Mouse (Mus musculus) left cerebral cortex, adult 8-10 months (tissue): ENCODE results near the gene Gm48551. TPM values are rescaled to one million over a fixed set of nuclear protein-coding genes. Genes with fewer than 3 reads are reported as not detected.

Experiments used
- DNase-seq, 2 experiments: peaks; one replicate each; pipeline ENCODE4 v3.0.0; 2022; ENCODE audit warnings: low spot score in 2 of 2
- total RNA-seq, 4 experiments: library from RNA; stranded (reverse); gene quantifications; 2 replicates each; pipeline ENCODE4 v1.2.4; 2022

Gm48551 gene
- total RNA-seq, 4 experiments from 2014 or later = 2.0 to 5.2 (median 4.0) TPM

GRCm38 (mm10) chr10:81416581-81417226, 32.4 kb downstream of the Gm48551 start:
- peak in 1 of 2 experiments; percentile 94 for DNase-seq

- DNase-seq = no peak
These were observed 33.3 kb downstream of the Gm48551 start for GRCm38 (mm10) chr10:81417227-81418215.

GRCm38 (mm10) chr10:81418216-81419070, 34.2 kb downstream of the Gm48551 start:
- DNase-seq = no peak

GRCm38 (mm10) chr10:81419111-81419928, 35.1 kb downstream of the Gm48551 start:
- no peak for DNase-seq

- no peak for DNase-seq
These were observed 36.0 kb downstream of the Gm48551 start for GRCm38 (mm10) chr10:81420191-81420767.

GRCm38 (mm10) chr10:81421041-81421796, 37.0 kb downstream of the Gm48551 start:
- DNase-seq = no peak

GRCm38 (mm10) chr10:81421797-81422100, 37.5 kb downstream of the Gm48551 start:
- DNase-seq = no peak

GRCm38 (mm10) chr10:81422191-81422590, 37.9 kb downstream of the Gm48551 start:
- DNase-seq = no peak

- peak in 1 of 2 experiments; percentile 2 for DNase-seq
These were observed 38.5 kb downstream of the Gm48551 start for GRCm38 (mm10) chr10:81422661-81423217.

- DNase-seq = no peak
These were observed 39.4 kb downstream of the Gm48551 start for GRCm38 (mm10) chr10:81423476-81424245.

GRCm38 (mm10) chr10:81424246-81425051, 40.2 kb downstream of the Gm48551 start:
- DNase-seq = peak in 1 of 2 experiments; percentile 4

- DNase-seq = peak in 1 of 2 experiments; percentile 23
These were observed 41.1 kb downstream of the Gm48551 start for GRCm38 (mm10) chr10:81425236-81425850.

GRCm38 (mm10) chr10:81426081-81426671, 41.9 kb downstream of the Gm48551 start:
- peak in 1 of 2 experiments; percentile 2 for DNase-seq

- DNase-seq = peak; percentile 49 to 51
These were observed 42.6 kb downstream of the Gm48551 start for GRCm38 (mm10) chr10:81426897-81427296.

GRCm38 (mm10) chr10:81427327-81427726, 43.1 kb downstream of the Gm48551 start:
- peak in 1 of 2 experiments; percentile 4 for DNase-seq

GRCm38 (mm10) chr10:81427804-81428506, 43.7 kb downstream of the Gm48551 start:
- DNase-seq = peak; percentile 3 to 25
